Mouse (Mus musculus) skeletal muscle tissue, postnatal 0 days (tissue): ENCODE measurements around the gene Pank4. TPM values are rescaled to one million over a fixed set of nuclear protein-coding genes. Genes with fewer than 3 reads are reported as not detected.

Experiments
- polyA plus RNA-seq: library from polyadenylated mRNA; unstranded; fragments of >200 nt; fragmentation: Nextera tagmentation; extraction: Ambion mirVana; gene quantifications from 2 replicates; pipeline ENCODE4 v1.2.1, GENCODE M21; 2015

Pank4 gene
- 20.9 and 25.5 TPM in 2 replicates for polyA plus RNA-seq

DNA sequence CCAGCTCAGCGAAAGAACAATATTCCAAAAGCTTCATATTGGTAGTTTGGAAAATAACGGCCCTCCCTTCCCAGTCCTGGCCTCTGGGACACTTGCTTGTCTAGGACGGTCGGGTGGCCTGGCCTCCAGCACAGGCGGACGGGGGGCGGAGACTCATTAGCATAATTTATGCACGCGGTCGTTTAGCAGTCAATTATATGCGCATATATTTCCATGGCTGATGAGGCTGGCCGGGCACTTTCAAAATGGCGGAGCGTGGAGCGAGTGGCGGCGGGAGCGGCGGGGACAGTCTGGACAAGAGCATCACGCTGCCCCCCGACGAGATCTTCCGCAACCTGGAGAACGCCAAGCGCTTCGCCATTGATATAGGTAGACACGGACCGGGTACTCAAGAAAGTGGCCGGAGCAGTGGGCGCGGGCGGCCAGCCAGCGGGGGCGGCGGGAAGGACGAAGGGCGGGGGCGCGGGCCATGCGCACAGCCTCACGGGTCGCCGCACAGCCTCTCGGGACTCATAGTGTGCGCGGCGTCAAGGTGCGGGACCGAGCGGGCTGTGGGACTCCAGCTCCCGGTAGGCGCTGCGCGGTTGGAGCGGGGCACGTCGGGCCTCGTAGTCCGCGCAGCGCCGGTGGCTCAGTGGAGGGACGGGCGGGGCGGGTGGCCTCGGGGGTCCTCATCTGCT, at the start of gene Pank4:
Gene Pank4, plus strand, starts transcription at position 223 of the 680 bp plus-strand sequence.

DNA sequence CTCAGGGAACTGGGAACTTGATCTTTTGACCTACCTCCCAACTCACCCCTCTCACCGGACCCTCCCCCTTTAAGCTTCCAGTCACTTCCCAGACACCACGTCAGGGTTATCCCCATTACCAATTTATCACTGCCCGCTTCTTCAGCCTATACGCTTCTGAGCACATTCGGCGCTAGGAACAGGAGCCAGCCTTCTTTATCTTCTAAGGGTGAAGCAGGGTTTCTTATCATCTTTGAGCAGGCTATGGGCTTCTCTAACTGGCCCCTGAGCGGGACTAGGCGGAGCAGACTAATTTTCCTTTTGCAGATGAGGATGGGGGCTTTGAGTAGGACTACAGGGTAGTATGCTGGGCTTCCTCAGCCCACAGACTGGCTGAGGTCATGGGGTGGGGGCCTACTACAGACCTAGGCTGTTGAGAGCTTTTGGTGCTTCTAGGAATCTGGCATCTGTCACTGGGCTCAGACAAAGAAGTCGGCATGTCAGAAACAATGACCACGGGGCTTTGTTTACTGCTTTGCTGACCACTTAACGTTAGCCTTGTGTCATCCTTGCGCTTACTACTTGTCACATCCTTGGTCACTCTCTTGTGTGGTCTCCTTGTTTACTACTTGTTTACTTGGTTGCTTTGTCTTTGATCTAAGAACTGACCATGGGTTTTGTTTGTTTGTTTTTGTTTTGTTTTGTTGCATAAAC, 35.4 kb upstream of the Pank4 start, which contains the start of gene Tnfrsf14:
Gene Tnfrsf14, minus strand, starts transcription at position 169 of the 693 bp plus-strand sequence.

DNA sequence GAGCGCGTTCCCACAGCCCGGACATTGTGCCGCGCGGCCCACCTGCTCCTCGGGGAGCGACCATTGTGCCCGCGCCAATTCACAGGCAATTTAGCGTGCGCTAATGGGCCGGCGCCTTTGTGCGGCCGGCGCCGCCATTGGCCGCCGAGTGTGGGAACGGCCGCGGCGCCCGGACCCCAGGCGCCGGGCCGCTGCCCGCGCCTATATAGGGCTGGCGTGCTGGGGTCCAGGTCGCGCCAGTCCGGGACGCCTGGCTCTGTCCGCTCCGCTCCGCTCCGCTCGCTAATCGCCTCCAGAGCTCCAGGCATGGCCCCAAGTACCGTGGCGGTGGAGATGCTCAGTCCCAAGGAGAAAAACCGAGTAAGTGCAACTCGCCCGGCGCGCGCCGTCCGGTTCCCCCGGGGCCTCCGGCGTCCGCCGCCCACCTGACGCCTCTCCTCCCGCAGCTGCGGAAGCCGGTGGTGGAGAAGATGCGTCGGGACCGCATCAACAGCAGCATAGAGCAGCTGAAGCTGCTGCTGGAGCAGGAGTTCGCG, 3.2 kb upstream of the Pank4 start, which contains the start of gene Hes5:
Gene Hes5, plus strand, starts transcription at position 234 of the 536 bp plus-strand sequence.

Other genes with a start within 250 kb of the Pank4 start
- 0.13 TPM in 1 of 2 replicates, not detected in the other for gene Ttc34, start 126.7 kb upstream of the Pank4 start, polyA plus RNA-seq
- gene Mmel1, start 94.5 kb upstream of the Pank4 start, polyA plus RNA-seq, result 0.40 and 0.54 TPM in 2 replicates
- gene Fam213b, start 65.0 kb upstream of the Pank4 start, polyA plus RNA-seq, result 138 and 161 TPM in 2 replicates
- gene Tnfrsf14, start 35.6 kb upstream of the Pank4 start, polyA plus RNA-seq, result 0.68 and 0.77 TPM in 2 replicates
- gene Hes5, start 3.2 kb upstream of the Pank4 start, polyA plus RNA-seq, result not detected in 2 replicates
- 0.51 TPM in 1 of 2 replicates, not detected in the other for gene Plch2, start 92.7 kb downstream of the Pank4 start, polyA plus RNA-seq
- 17.0 and 17.5 TPM in 2 replicates for gene Pex10, start 102.9 kb downstream of the Pank4 start, polyA plus RNA-seq
- 103 and 130 TPM in 2 replicates for gene Rer1, start 122.3 kb downstream of the Pank4 start, polyA plus RNA-seq
- 2.4 and 2.6 TPM in 2 replicates for gene Morn1, start 122.5 kb downstream of the Pank4 start, polyA plus RNA-seq